Mouse (Mus musculus): ENCODE results near the gene 4930524N10Rik. TPM values are rescaled to one million over a fixed set of nuclear protein-coding genes. Genes with fewer than 3 reads are reported as not detected.

Gene 4930524N10Rik
- not detected in 2 replicates for polyA plus RNA-seq (2015; fragmentation: Nextera tagmentation; extraction: Ambion mirVana)

GRCm38 (mm10) chrX:154343292-154343691 is at the start of gene 4930524N10Rik:
Gene 4930524N10Rik (minus strand): TSS chrX:154343392.
- no peak for ATAC-seq (replicated peaks)
- no peaks in the 10 kb centered on the region for H3K36me3 ChIP-seq (replicated peaks)
- no peak within 1 kb of the TSS for H3K27ac ChIP-seq
- no peaks in the 10 kb centered on the region for H3K27me3 ChIP-seq (replicated peaks)
- H3K9ac ChIP-seq: no peak within 1 kb of the TSS
- H3K4me3 ChIP-seq: no peak within 1 kb of the TSS
- H3K4me2 ChIP-seq: no peak within 1 kb of the TSS
- H3K9me3 ChIP-seq: no peaks in the 10 kb centered on the region
- 22% methylated on average over 1 of the region's 1 CpGs for WGBS
- no peaks in the 10 kb centered on the region for H3K4me1 ChIP-seq

DNA sequence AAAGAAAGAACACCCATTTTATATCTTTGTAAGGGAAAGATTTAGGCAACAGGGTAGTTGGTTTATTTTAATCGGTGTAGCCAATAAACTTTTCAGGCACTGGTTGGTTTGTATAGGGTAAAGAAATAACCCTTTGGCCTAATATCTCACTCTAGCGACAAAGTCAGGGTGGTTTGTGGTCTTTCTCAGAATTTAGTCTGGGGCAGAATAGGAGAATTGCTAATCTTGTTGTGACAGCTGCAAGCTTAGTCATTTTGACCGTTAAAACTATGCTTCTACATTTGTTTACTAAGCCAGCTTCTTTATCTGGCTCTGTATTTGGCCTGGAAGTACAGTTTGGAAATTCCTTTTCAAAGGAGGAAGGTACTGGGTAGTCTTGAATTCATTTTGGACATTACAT is 6.8 kb upstream of the 4930524N10Rik start:
- H3K9ac ChIP-seq: no peak overlapping the region
- H3K9me3 ChIP-seq: no peaks in the 10 kb centered on the region
- H3K36me3 ChIP-seq (replicated peaks): no peaks in the 10 kb centered on the region
- no peak overlapping the region for H3K27ac ChIP-seq
- no peak for ATAC-seq (replicated peaks)
- H3K27me3 ChIP-seq (replicated peaks): no peaks in the 10 kb centered on the region
- 73% methylated on average over 3 of the region's 3 CpGs for WGBS
- no peak overlapping the region for H3K4me2 ChIP-seq
- no peak overlapping the region for H3K4me3 ChIP-seq
- no peaks in the 10 kb centered on the region for H3K4me1 ChIP-seq

DNA sequence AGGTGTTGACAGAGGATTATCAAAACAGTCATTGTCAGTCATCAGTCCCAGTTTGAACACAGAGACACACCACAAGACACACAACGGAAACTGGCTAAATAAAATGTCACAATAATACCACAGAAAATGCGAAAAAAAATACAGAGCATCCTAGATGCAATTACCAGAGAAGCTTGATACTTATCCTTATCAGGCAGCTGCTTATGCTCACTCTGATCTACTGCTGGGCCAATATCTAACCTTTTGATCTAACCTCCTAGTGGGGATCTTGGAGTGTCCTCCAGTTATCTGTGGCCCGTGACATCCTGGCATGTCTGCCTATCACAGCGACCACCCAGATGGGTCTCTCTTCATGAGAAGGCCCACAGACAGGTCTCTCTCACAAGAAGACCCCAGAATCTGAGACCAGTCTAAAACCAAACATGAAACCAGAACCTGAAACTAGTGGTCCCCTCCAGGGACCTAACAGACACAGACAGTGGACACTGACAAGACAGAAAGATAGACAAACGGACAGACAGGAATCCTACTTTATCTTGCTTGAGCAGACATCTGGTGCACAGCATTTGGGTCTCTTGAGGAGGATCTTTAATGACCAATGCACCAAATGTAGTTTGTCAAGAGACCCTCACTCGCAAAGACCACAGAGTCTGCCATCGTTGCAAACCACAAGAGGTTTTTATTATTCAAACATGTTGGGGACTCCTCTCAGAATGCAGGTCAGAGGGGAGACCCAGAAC is 6.3 kb upstream of the 4930524N10Rik start:
- 87% methylated on average over 7 of the region's 7 CpGs for WGBS
- Histone ChIP-seq H3K9me3 (no peaks in the 10 kb centered on the region), H3K4me2 (no peak overlapping the region), H3K27me3 (replicated peaks) (no peaks in the 10 kb centered on the region), H3K4me1 (no peaks in the 10 kb centered on the region), H3K4me3 (no peak overlapping the region), H3K36me3 (replicated peaks) (no peaks in the 10 kb centered on the region), H3K9ac (no peak overlapping the region), H3K27ac (no peak overlapping the region)
- no peak for ATAC-seq (replicated peaks)

DNA sequence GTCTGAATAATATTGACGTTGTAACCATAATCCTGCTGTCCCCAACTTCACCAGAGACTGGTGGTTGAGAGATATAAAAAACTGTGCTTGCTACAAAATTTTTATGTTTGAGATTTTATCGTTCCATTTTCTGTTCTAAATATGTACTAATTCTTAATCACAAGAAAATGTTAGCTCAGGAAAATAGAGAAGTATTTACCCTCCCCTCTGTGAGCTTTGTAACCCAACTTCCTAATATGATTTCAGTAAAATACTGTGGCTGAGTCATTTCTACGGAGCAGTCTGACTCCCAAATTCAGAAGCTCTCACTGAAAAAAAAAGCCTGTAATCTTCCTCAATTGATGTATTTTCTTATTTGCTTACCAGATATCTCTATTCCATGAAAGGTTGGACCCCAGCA is 4.7 kb upstream of the 4930524N10Rik start:
- Histone ChIP-seq H3K9me3 (no peaks in the 10 kb centered on the region), H3K4me1 (no peaks in the 10 kb centered on the region), H3K4me2 (no peak overlapping the region), H3K9ac (no peak overlapping the region), H3K36me3 (replicated peaks) (no peaks in the 10 kb centered on the region), H3K27me3 (replicated peaks) (no peaks in the 10 kb centered on the region), H3K4me3 (no peak overlapping the region), H3K27ac (no peak overlapping the region)
- no peak for ATAC-seq (replicated peaks)
- 79% methylated on average over 3 of the region's 3 CpGs for WGBS

Other genes starting within 250 kb of the 4930524N10Rik start
- not detected in 2 replicates for gene Gm15140, start 222.7 kb downstream of the 4930524N10Rik start, polyA plus RNA-seq (2015; fragmentation: Nextera tagmentation; extraction: Ambion mirVana)
- gene Samt4, start 138.6 kb upstream of the 4930524N10Rik start, polyA plus RNA-seq (2015; fragmentation: Nextera tagmentation; extraction: Ambion mirVana): not detected in 2 replicates
- gene Samt2, start 236.0 kb upstream of the 4930524N10Rik start, polyA plus RNA-seq (2015; fragmentation: Nextera tagmentation; extraction: Ambion mirVana): not detected in 2 replicates

Measured in midbrain, embryonic 15.5 days (tissue).